24 mouse cellular contexts compared by ENCODE assay signal in the genomic region with DNA sequence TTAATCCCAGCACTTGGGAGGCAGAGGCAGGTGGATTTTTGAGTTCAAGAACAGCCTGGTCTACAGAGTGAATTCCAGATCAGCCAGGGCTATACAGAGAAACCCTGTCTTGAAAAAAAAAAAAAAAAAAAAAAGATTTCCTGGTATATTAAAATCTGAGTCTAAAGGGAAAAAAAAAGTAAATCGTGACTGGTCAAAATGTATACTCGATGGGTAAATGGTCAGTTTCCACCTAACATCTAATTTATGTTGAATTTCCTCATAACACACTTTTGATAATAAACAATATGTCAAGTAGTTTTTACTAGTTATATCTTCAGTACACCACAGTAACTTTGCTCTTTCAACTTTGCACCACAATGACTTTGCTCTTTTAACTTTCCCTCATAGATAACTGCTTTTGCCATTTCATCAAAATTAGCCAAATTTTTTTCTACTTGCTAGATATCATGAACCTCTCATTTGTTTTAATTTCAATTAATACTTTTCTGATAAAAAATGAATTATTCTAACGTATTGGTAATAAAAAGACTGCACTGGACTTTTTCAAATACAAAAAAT.
DNase-seq lines count a peak whose midpoint lies in the region; ATAC-seq and TF ChIP-seq lines count a peak whose summit lies in the region.
"Had no signal": no experiment of that assay in that cellular context is flagged by ENCODE, and none has a peak within 500 bp of the region (broad histone marks: within the 10 kb centered on the region; RNA-seq: fewer than 3 reads in every experiment).

No protein-coding gene starts in this region.

- DNase-seq in ES-E14 (ENCODE audit: low read depth, low spot score) (no peak), MEL-GATA-1-ER (ENCODE audit: extremely low read depth, low read depth) (peak; percentile 20)
- DNase-seq in testis, postnatal 10 days (ENCODE audit: low spot score), result no peak
- DNase-seq in embryo, embryonic 10 days (ENCODE audit: low spot score), result no peak
- DNase-seq: adrenal gland, adult 8-10 months; adrenal gland, postnatal 14 days; adrenal gland, postnatal 36 days; B cell, adult 2 months; cerebellum, adult 11-12 months; cerebellum, adult 2 months; cerebellum, adult 9-10 months; cerebellum, postnatal 10 days; cerebellum, postnatal 25 days had no signal

- ATAC-seq in megakaryocyte progenitor cell, adult 5-6 weeks (replicated peaks; ENCODE audit: poor library complexity), result peak; percentile 76
- no peak for ATAC-seq in hindbrain, embryonic 13.5 days (ENCODE audit: low FRiP score)
- ATAC-seq: CD4-positive, CD25-positive, alpha-beta regulatory T cell, adult 4 months; forebrain, embryonic 14.5 days; forebrain, embryonic 16.5 days had no signal

- no peak overlapping the region for H3K27ac ChIP-seq in ES-E14 (ENCODE audit: insufficient read depth, low read depth, low read length, poor library complexity, severe bottlenecking)
- H3K27ac ChIP-seq in hindbrain, embryonic 13.5 days, result no peak overlapping the region
- H3K27ac ChIP-seq: embryonic facial prominence, embryonic 13.5 days; embryonic facial prominence, embryonic 15.5 days; forebrain, embryonic 10.5 days; forebrain, embryonic 12.5 days had no signal

- H3K4me3 ChIP-seq in ES-E14 (ENCODE audit: insufficient read depth in 1 of 2, low read depth in 1 of 2, low read length in 2 of 2, poor library complexity in 1 of 2, severe bottlenecking in 1 of 2), result no peak overlapping the region
- H3K4me3 ChIP-seq in hindbrain, embryonic 13.5 days, result no peak overlapping the region
- H3K4me3 ChIP-seq: embryonic facial prominence, embryonic 13.5 days; embryonic facial prominence, embryonic 15.5 days; erythroblast, embryonic 14.5 days; forebrain, embryonic 10.5 days; forebrain, embryonic 12.5 days had no signal

- no peak overlapping the region for H3K9ac ChIP-seq in ES-E14 (ENCODE audit: insufficient read depth, low read depth, low read length, poor library complexity, severe bottlenecking)
- H3K9ac ChIP-seq in hindbrain, embryonic 13.5 days, result no peak overlapping the region
- H3K9ac ChIP-seq: embryonic facial prominence, embryonic 13.5 days; embryonic facial prominence, embryonic 15.5 days; forebrain, embryonic 12.5 days had no signal

- no peaks in the 10 kb centered on the region for H3K9me3 ChIP-seq in ES-E14 (ENCODE audit: control insufficient read depth, insufficient read depth, low read depth, low read length)
- no peaks in the 10 kb centered on the region for H3K9me3 ChIP-seq in hindbrain, embryonic 13.5 days
- H3K9me3 ChIP-seq: embryonic facial prominence, embryonic 13.5 days; embryonic facial prominence, embryonic 15.5 days; forebrain, embryonic 10.5 days; forebrain, embryonic 12.5 days had no signal

- no peaks in the 10 kb centered on the region for H3K4me1 ChIP-seq in ES-E14 (ENCODE audit: control insufficient read depth in 2 of 2, insufficient read depth in 2 of 2, low read length in 2 of 2, poor library complexity in 1 of 2)
- no peaks in the 10 kb centered on the region for H3K4me1 ChIP-seq in hindbrain, embryonic 13.5 days (replicated peaks)
- H3K4me1 ChIP-seq: embryonic facial prominence, embryonic 13.5 days; embryonic facial prominence, embryonic 15.5 days; forebrain, embryonic 10.5 days; forebrain, embryonic 12.5 days had no signal

- H3K36me3 ChIP-seq in ES-E14 (ENCODE audit: control insufficient read depth, insufficient read depth, low read length, poor library complexity, severe bottlenecking), result no peaks in the 10 kb centered on the region
- no peaks in the 10 kb centered on the region for H3K36me3 ChIP-seq in hindbrain, embryonic 13.5 days
- H3K36me3 ChIP-seq: embryonic facial prominence, embryonic 13.5 days; embryonic facial prominence, embryonic 15.5 days; forebrain, embryonic 10.5 days; forebrain, embryonic 12.5 days had no signal

- no peaks in the 10 kb centered on the region for H3K27me3 ChIP-seq in hindbrain, embryonic 13.5 days
- H3K27me3 ChIP-seq: CH12.LX; embryonic facial prominence, embryonic 13.5 days; embryonic facial prominence, embryonic 15.5 days; forebrain, embryonic 12.5 days had no signal

- no peak overlapping the region for H3K4me2 ChIP-seq in hindbrain, embryonic 13.5 days
- H3K4me2 ChIP-seq: embryonic facial prominence, embryonic 13.5 days; embryonic facial prominence, embryonic 15.5 days; forebrain, embryonic 12.5 days had no signal

- in situ Hi-C loops in ES-E14 (cut with MboI; ENCODE audit: low sequenced_read_pairs in 2 of 2, unreplicated experiment in 2 of 2), result no loop called here

- WGBS in hindbrain, embryonic 13.5 days, result 83% methylated on average over 3 of the region's 3 CpGs

TF ChIP-seq in ES-E14, 5 proteins besides CTCF, POLR2A, EP300 and RAD21:
- TF ChIP-seq MAFK (IDR thresholded peaks at IDR 0.05; ENCODE audit: insufficient read depth, low read depth, low read length) (no peak), ZNF384 (IDR thresholded peaks at IDR 0.05; ENCODE audit: low read depth, low read length) (peak; percentile 62; the same call in 1 of the 2 replicates)
